Mouse (Mus musculus) neural tube, embryonic 14.5 days (tissue): ENCODE measurements around the gene Abhd17a. TPM values are rescaled to one million over a fixed set of nuclear protein-coding genes. Genes with fewer than 3 reads are reported as not detected.

Source experiments
- ATAC-seq: fragments of 200-750 bp; cut with Nextera tagmentation; 2 replicates; pipeline ENCODE4 v1.8.0; 2017; ENCODE audit warnings: low read depth, mild to moderate bottlenecking, moderate TSS enrichment, moderate library complexity
- H3K27ac ChIP-seq: fragments of 300-500 bp; sonication (generic); 2 replicates; pipeline ENCODE4 v1.5.1; 2014; ENCODE audit warnings: low read depth, mild to moderate bottlenecking, control low read depth, low read length, moderate library complexity, mixed read lengths
- H3K27me3 ChIP-seq: fragments of 300-500 bp; sonication (generic); 2 replicates; pipeline ENCODE4 v1.6.1; 2014; ENCODE audit warnings: low read length; ENCODE audit not compliant: control insufficient read depth, insufficient read depth
- H3K36me3 ChIP-seq: fragments of 300-500 bp; sonication (generic); 2 replicates; pipeline ENCODE4 v1.6.1; 2014; ENCODE audit warnings: low read length, mixed read lengths; ENCODE audit not compliant: control insufficient read depth, insufficient read depth
- H3K4me1 ChIP-seq: fragments of 300-500 bp; sonication (generic); 2 replicates; pipeline ENCODE4 v1.6.1; 2014; ENCODE audit warnings: low read length; ENCODE audit not compliant: control insufficient read depth, insufficient read depth
- H3K4me2 ChIP-seq: fragments of 300-500 bp; sonication (generic); 2 replicates; pipeline ENCODE4 v1.6.1; 2014; ENCODE audit warnings: mild to moderate bottlenecking, low read depth, low read length, control low read depth
- H3K4me3 ChIP-seq: fragments of 300-500 bp; sonication (generic); 2 replicates; pipeline ENCODE4 v1.5.1; 2014; ENCODE audit warnings: low read depth, low read length, control low read depth, mixed read lengths
- H3K9ac ChIP-seq: fragments of 300-500 bp; sonication (generic); replicated peaks from 2 replicates; pipeline ENCODE4 v1.6.1; 2014; ENCODE audit warnings: low read depth, mild to moderate bottlenecking, control low read depth, low read length, mixed read lengths
- H3K9me3 ChIP-seq: fragments of 300-500 bp; sonication (generic); 2 replicates; pipeline ENCODE4 v1.6.1; 2016; ENCODE audit warnings: low read length; ENCODE audit not compliant: control insufficient read depth
- WGBS: fragments of 180-500 bp; shearing (Covaris S2); extraction: QIAGEN DNeasy Blood & Tissue Kit; methylation state at CpG from one replicate; pipeline ENCODE4 v1.1.7; 2014; 5-methylcytosine and 5-hydroxymethylcytosine counted together
- polyA plus RNA-seq: library from polyadenylated mRNA; unstranded; fragments of >200 nt; fragmentation: Nextera tagmentation; extraction: Ambion mirVana; gene quantifications from 2 replicates; pipeline ENCODE4 v1.2.1, GENCODE M21; 2014

Gene Abhd17a
- polyA plus RNA-seq, 1 experiment from 2014 or later: 155 TPM

DNA sequence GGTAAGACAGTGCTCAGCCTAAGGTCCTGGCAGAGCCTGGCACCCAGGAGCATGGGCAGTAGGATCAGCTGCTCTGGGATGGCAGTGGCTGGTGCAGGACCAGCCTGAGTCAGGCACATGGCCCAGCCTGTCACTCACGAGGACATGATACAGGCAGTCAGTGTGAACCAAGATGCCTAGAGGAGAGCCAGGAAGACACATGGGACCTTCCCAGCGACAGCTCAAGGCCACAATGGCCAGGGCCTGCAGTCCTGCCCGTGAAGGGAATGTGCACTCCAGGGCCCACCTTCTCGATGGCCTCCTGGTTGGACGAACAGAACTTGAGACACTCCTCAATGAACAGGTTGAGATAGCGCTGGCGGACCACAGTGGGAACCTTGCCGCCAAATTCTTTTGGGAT is 44.6 kb downstream of the Abhd17a start:
- H3K36me3 ChIP-seq: peaks cover 74% of the 10 kb centered on the region
- no peaks in the 10 kb centered on the region for H3K4me1 ChIP-seq
- no peak overlapping the region for H3K27ac ChIP-seq
- ATAC-seq: no peak
- no peak overlapping the region for H3K4me2 ChIP-seq
- H3K9me3 ChIP-seq: no peaks in the 10 kb centered on the region
- no peak overlapping the region for H3K4me3 ChIP-seq
- no peak overlapping the region for H3K9ac ChIP-seq
- H3K27me3 ChIP-seq: no peaks in the 10 kb centered on the region
- 94% methylated on average over 8 of the region's 8 CpGs for WGBS

DNA sequence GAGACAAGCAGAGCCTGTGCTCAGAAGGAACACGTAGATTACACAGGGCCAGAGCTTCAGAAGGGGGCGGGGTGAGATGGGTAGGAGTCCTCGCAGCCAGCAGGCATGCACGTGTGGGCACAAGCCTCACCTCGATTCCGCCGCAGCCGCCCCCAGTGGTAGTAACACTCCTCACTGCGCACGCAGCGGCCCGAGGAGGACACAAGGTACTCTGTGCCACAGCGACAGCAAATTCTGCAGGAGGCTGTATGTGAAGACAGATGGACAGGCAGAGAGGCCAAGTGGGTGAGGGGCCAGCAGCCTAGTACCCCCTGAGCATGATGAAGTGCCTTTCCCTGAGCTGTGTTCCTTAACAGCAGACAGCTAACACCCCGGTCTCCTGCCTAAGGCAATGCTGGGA is 46.3 kb downstream of the Abhd17a start:
- no peak for ATAC-seq
- Histone ChIP-seq H3K4me3 (no peak overlapping the region), H3K9ac (no peak overlapping the region), H3K27ac (no peak overlapping the region), H3K27me3 (0 out of 2 replicates have a peak, but pooled peaks cover 1% of the 10 kb centered on the region), H3K4me1 (no peaks in the 10 kb centered on the region), H3K4me2 (no peak overlapping the region), H3K36me3 (peaks cover 60% of the 10 kb centered on the region), H3K9me3 (no peaks in the 10 kb centered on the region)
- 92% methylated on average over 14 of the region's 14 CpGs for WGBS

- no peak overlapping the region for H3K4me2 ChIP-seq
- no peak overlapping the region for H3K4me3 ChIP-seq
- no peaks in the 10 kb centered on the region for H3K9me3 ChIP-seq
- H3K36me3 ChIP-seq: peaks cover 31% of the 10 kb centered on the region
- no peak overlapping the region for H3K9ac ChIP-seq
- no peak overlapping the region for H3K27ac ChIP-seq
- H3K4me1 ChIP-seq: no peaks in the 10 kb centered on the region
- peaks cover 12% of the 10 kb centered on the region for H3K27me3 ChIP-seq
- ATAC-seq: no peak
- WGBS: 44% methylated on average over 5 of the region's 5 CpGs
Observed at GRCm38 (mm10) chr10:80539493-80539892, 50.6 kb downstream of the Abhd17a start.

DNA sequence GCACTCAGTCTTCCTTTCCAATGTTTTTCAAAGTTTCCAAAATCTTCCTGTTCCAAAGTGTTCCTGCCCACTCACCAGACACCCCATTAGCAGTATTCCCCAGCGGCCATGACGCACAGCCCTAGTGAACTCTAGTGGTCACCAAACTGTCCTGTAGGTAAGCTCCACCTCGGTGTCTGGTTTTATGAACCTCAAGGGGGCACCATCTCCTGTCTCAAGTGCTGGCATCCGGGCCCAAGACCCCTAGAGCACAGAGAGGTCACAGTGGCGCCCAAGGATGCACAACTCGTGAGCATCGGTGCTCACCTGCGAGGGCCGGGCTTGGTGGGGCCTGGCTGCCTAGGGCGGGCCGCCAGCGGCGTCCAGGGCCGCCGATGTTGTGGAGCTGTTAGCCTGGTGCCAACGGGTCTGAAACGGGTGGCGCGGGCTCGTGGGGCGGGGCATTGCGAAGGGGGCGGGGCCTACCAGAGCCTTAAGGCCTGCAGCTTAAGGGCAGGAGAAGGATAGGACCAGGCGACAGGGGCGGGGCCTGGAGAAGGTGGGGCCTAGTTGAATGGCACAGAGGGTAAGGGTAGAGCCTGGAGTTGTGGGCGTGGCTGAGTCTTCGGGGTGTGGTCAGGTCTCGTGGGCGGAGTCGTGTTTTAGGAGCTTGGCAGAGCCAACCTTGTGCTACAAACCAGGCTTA is 51.3 kb downstream of the Abhd17a start, which contains the start of gene Atp8b3:
Atp8b3 (minus strand) TSS at position 415 of the 685 bp plus-strand sequence.
- Histone ChIP-seq H3K9ac (no peak within 1 kb of the TSS), H3K4me3 (no peak within 1 kb of the TSS), H3K4me1 (no peaks in the 10 kb centered on the region), H3K36me3 (peaks cover 25% of the 10 kb centered on the region), H3K27me3 (peaks cover 12% of the 10 kb centered on the region), H3K4me2 (peak within 1 kb of the TSS; percentile 14; the same call in 1 of the 2 replicates), H3K27ac (no peak within 1 kb of the TSS), H3K9me3 (no peaks in the 10 kb centered on the region)
- WGBS: 1% methylated on average over 30 of the region's 30 CpGs
- ATAC-seq: peak; percentile 66; the same call in 1 of the 2 replicates

DNA sequence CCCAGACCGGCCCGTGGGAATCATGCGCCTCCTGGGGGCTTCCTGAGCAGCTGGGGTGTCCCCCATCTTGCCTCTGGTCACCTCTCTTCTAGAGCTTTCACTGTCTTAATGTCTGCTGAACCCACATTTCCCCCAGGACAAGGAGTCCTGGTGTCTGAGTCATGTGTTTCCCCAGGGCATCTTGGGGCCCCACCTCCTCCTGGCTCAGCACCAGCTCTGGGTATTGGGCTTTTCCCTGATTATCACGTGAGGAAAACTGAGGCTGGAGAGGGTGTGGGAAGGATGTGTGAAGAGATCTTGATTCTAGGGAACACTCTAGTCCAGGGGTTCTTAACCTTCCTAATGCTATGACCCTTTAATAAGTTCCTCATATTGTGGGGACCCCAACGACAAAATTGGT is 52.0 kb downstream of the Abhd17a start:
- H3K9me3 ChIP-seq: no peaks in the 10 kb centered on the region
- peaks cover 18% of the 10 kb centered on the region for H3K36me3 ChIP-seq
- H3K4me2 ChIP-seq: no peak overlapping the region
- peaks cover 12% of the 10 kb centered on the region for H3K27me3 ChIP-seq
- no peaks in the 10 kb centered on the region for H3K4me1 ChIP-seq
- no peak for ATAC-seq
- no peak overlapping the region for H3K27ac ChIP-seq
- H3K4me3 ChIP-seq: no peak overlapping the region
- H3K9ac ChIP-seq: no peak overlapping the region
- WGBS: 60% methylated on average over 5 of the region's 5 CpGs

GRCm38 (mm10) chr10:80535711-80536110 is 54.4 kb downstream of the Abhd17a start:
- Histone ChIP-seq H3K27ac (no peak overlapping the region), H3K9ac (no peak overlapping the region), H3K36me3 (no peaks in the 10 kb centered on the region), H3K27me3 (peaks cover 12% of the 10 kb centered on the region), H3K4me3 (no peak overlapping the region), H3K4me1 (no peaks in the 10 kb centered on the region), H3K4me2 (no peak overlapping the region), H3K9me3 (no peaks in the 10 kb centered on the region)
- ATAC-seq: no peak
- WGBS: 9% methylated on average over 13 of the region's 13 CpGs

DNA sequence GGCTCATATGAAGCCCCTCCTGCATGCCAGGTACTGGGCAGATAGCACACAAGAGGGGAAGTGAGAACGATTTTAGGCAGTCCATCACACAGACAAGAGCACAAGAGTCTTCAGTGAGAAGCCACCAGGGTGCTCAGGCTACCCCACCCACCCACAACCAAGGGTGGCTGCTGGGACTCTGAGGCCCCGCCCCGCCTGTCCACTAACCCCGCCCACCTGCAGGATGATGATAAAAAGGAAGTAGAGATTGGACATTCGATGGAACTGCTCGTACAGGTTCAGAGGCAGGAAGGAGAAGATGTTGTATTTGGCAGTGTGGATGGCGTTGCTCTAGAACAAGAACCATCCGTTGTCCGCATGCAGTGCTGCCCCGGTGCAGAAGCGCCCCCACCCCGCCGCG is 55.1 kb downstream of the Abhd17a start:
- no peak overlapping the region for H3K9ac ChIP-seq
- no peak overlapping the region for H3K4me3 ChIP-seq
- H3K9me3 ChIP-seq: no peaks in the 10 kb centered on the region
- H3K27me3 ChIP-seq: peaks cover 12% of the 10 kb centered on the region
- H3K4me2 ChIP-seq: no peak overlapping the region
- H3K36me3 ChIP-seq: no peaks in the 10 kb centered on the region
- no peak for ATAC-seq
- H3K4me1 ChIP-seq: no peaks in the 10 kb centered on the region
- 12% methylated on average over 14 of the region's 14 CpGs for WGBS
- no peak overlapping the region for H3K27ac ChIP-seq

- H3K4me3 ChIP-seq: no peak overlapping the region
- H3K27me3 ChIP-seq: peaks cover 9% of the 10 kb centered on the region
- H3K9ac ChIP-seq: no peak overlapping the region
- WGBS: 19% methylated on average over 7 of the region's 7 CpGs
- no peak overlapping the region for H3K27ac ChIP-seq
- H3K4me2 ChIP-seq: no peak overlapping the region
- no peaks in the 10 kb centered on the region for H3K4me1 ChIP-seq
- no peaks in the 10 kb centered on the region for H3K9me3 ChIP-seq
- no peak; the same call in 1 of the 2 replicates for ATAC-seq
- H3K36me3 ChIP-seq: no peaks in the 10 kb centered on the region
Observed at GRCm38 (mm10) chr10:80533704-80534103, 56.4 kb downstream of the Abhd17a start.
